Mouse (Mus musculus): ENCODE results near the gene Smarcd3. TPM values are rescaled to one million over a fixed set of nuclear protein-coding genes. Genes with fewer than 3 reads are reported as not detected.
"Not testable (repeated sequence)": the region's sequence is repeated elsewhere in the genome, so short reads cannot be mapped to it uniquely, and the experiment has no call there.

Gene Smarcd3
- total RNA-seq, 4 experiments from 2014 or later: 85.5 to 92.0 (median 89.1) TPM

DNA sequence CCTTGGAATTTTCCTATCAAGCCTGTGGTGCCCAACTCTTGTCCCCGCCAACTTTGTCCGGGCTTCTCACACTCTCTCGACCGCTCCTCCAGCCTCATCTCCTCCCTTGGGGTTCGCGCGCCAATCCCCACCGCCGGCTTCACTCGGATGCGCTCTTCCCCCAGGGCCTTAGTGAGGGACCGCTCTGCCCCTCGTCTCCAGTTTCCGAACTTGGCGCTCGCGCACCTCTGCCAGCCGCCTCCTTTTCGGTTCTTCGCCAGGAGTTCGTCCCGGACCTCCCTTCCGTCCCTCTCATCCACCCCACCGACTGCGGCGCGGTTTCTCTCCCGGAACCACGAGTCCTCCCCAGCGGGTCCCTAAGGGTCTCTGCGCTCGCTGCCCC, 47.4 kb downstream of the Smarcd3 start:
- DNase-seq (ENCODE audit: low spot score in 2 of 2): no peak

GRCm38 (mm10) chr5:24575948-24576347, 48.3 kb downstream of the Smarcd3 start:
- no peak for DNase-seq (ENCODE audit: low spot score in 2 of 2)

DNA sequence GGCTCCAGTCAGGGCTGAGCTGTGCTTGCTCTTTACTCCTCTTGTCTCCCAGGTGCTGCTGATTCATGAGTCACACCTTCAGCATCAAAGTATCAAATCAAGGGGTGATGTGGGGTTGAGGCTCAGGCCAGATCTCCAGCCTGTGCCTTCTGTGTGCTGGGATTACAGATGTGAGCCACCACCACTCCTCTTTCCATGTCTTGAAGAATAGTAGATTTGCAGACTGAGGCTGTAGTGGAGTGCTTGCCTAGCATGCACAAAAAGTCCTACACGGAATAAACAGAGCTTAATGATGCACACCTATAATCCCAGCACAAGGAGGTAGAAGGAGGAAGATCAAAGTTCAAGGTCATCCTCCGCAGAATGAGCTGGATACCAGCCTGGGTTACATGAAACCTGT, 67.5 kb downstream of the Smarcd3 start, which contains the start of gene 4931409K22Rik:
Gene 4931409K22Rik, minus strand, starts transcription at position 101 of the 400 bp plus-strand sequence.
- DNase-seq (ENCODE audit: low spot score in 2 of 2): no peak

- not testable (repeated sequence) for DNase-seq (ENCODE audit: low spot score in 2 of 2)
Observed at GRCm38 (mm10) chr5:24555335-24555734, 68.9 kb downstream of the Smarcd3 start.

DNA sequence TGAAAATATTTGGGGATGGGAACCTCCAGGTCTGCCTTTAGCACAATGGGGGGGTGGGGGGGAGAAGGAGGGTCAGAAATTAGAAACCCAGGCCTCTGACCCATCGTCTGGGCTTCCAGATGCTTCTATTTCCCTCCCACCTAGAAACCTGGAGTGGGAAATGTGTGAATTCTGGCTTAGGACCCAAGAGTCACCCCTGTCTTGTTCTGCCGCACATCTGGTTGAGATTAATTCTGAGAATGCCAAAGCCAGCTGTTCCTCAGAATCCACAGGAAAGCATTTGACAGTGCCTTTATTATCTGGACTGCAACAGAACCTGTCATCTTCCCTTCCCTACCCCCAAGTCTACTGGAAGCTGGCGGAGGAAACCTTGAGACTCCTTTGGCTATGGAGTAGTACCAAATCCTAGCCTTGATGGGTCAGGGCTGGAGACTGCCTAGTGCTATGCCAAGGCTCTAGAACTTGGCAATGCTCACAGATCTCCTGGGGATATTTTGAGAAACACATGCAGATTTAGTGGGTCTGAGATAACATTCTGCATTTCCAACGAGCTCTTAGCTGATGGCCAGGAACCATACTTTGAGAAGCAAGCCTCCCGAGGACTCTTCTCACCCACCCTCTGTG, 70.5 kb downstream of the Smarcd3 start:
- DNase-seq (ENCODE audit: low spot score in 2 of 2): no peak

- no peak for DNase-seq (ENCODE audit: low spot score in 2 of 2)
Observed at GRCm38 (mm10) chr5:24551317-24551688, 72.9 kb downstream of the Smarcd3 start.

DNA sequence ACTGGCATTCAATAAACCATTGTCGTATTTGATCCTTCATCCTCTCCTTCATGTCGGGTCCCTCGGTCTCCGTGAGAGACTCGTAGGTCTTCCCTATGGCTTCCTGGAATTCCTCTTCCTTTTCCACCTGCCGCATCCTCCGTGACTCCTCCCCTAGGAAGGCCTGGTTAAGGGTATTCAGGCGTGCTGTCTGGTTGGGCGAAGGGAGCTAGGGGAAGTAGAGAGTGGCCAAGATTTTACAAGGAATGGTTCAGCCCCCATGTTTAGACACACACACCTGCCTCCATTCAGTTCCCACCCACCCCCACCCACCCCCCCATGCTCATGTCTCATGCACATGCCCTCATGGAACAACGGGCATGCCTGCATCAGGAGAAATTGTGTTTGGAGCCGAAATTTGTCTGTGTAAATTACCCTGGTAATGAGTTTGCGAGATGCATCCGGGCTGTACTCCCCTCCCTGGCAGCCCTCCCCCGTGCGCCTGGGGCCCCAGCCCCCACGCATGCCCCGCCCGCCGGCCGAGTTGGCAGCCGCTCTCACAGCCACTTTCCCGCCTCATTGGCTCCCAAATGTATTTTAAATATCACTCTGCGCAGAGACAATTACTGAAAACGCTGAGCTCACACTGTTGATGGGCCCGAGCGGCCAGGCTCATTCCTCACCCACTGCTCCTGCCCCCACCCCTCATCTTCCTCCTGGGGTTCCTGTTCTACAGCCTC, 73.5 kb downstream of the Smarcd3 start:
- DNase-seq (ENCODE audit: low spot score in 2 of 2): peak in 1 of 2 experiments; percentile 41

GRCm38 (mm10) chr5:24542643-24543042, 81.6 kb downstream of the Smarcd3 start:
- DNase-seq (ENCODE audit: low spot score in 2 of 2): no peak

- no peak for DNase-seq (ENCODE audit: low spot score in 2 of 2)
Observed at GRCm38 (mm10) chr5:24541144-24541569, 83.1 kb downstream of the Smarcd3 start.

Small RNAs within 50 kb of the gene (microRNA-seq; reads per million reads assigned to microRNA genes)
- 2,528 to 3,060 reads per million in 2 experiments for gene Mir671

Other genes starting within 250 kb of the Smarcd3 start
- 1 to 10 TPM; 3.0 to 5.2 (median 4.0) TPM for gene Atg9b, start 232.3 kb downstream of the Smarcd3 start, total RNA-seq (2022)
- gene Abcb8, start 230.7 kb downstream of the Smarcd3 start, total RNA-seq (2022): 10 to 100 TPM; 51.9 to 59.2 (median 56.8) TPM
- gene Asic3, start 211.0 kb downstream of the Smarcd3 start, total RNA-seq (2022): under 1 TPM in 3 of 4 experiments, not detected in 1; 0.43 to 0.48 (median 0.45) TPM
- 100 to 1,000 TPM; 120 to 139 (median 128) TPM for gene Cdk5, start 200.9 kb downstream of the Smarcd3 start, total RNA-seq (2022)
- gene Slc4a2, start 200.6 kb downstream of the Smarcd3 start, total RNA-seq (2022): 10 to 100 TPM; 28.8 to 38.8 (median 33.5) TPM
- gene Fastk, start 179.1 kb downstream of the Smarcd3 start, total RNA-seq (2022): 100 to 1,000 TPM; 131 to 154 (median 134) TPM
- 10 to 100 TPM; 19.0 to 23.5 (median 19.7) TPM for gene Tmub1, start 176.6 kb downstream of the Smarcd3 start, total RNA-seq (2022)
- 100 to 1,000 TPM; 563 to 611 (median 584) TPM for gene Agap3, start 172.2 kb downstream of the Smarcd3 start, total RNA-seq (2022)
- gene Gbx1, start 97.2 kb downstream of the Smarcd3 start, total RNA-seq (2022): not detected
- gene Asb10, start 83.4 kb downstream of the Smarcd3 start, total RNA-seq (2022): 1 to 10 TPM in 2 of 4 experiments, under 1 TPM in 2; 0.19 to 5.8 (median 3.0) TPM
- under 1 TPM in 1 of 4 experiments, not detected in 3; 0.36 TPM for gene 4931409K22Rik, start 67.6 kb downstream of the Smarcd3 start, total RNA-seq (2022)
- gene Abcf2, start 46.9 kb downstream of the Smarcd3 start, total RNA-seq (2022): 10 to 100 TPM; 75.3 to 86.0 (median 78.3) TPM
- gene Chpf2, start 37.7 kb downstream of the Smarcd3 start, total RNA-seq (2022): 10 to 100 TPM; 68.4 to 78.7 (median 75.5) TPM
- 10 to 100 TPM; 68.8 to 75.2 (median 73.1) TPM for gene Nub1, start 61.1 kb upstream of the Smarcd3 start, total RNA-seq (2022)
- 1 to 10 TPM in 2 of 4 experiments, under 1 TPM in 2; 0.37 to 1.2 (median 1.00) TPM for gene Wdr86, start 106.3 kb upstream of the Smarcd3 start, total RNA-seq (2022)
- gene Crygn, start 133.6 kb upstream of the Smarcd3 start, total RNA-seq (2022): 1 to 10 TPM in 2 of 4 experiments, under 1 TPM in 1, not detected in 1; 0.52 to 2.1 (median 1.3) TPM
- gene Rheb, start 218.2 kb upstream of the Smarcd3 start, total RNA-seq (2022): 100 to 1,000 TPM in 3 of 4 experiments, 10 to 100 TPM in 1; 96.3 to 112 (median 106) TPM